Mouse (Mus musculus) skeletal muscle tissue, postnatal 0 days (tissue): ENCODE measurements around the gene G430095P16Rik. TPM values are rescaled to one million over a fixed set of nuclear protein-coding genes. Genes with fewer than 3 reads are reported as not detected.

Source experiments
- polyA plus RNA-seq: library from polyadenylated mRNA; unstranded; fragments of >200 nt; fragmentation: Nextera tagmentation; extraction: Ambion mirVana; gene quantifications from 2 replicates; pipeline ENCODE4 v1.2.1, GENCODE M21; 2015

G430095P16Rik gene
- polyA plus RNA-seq = 6.9 and 8.4 TPM in 2 replicates

GRCm38 (mm10) chr8:84722850-84723570, at the start of gene G430095P16Rik:
Gene G430095P16Rik, plus strand, starts transcription at chr8:84723007.

GRCm38 (mm10) chr8:84686191-84687002, 36.4 kb upstream of the G430095P16Rik start, which contains the start of gene Trmt1:
Gene Trmt1, plus strand, starts transcription at chr8:84686307.

GRCm38 (mm10) chr8:84687705-84688100, 35.1 kb upstream of the G430095P16Rik start, which contains the start of gene Nacc1:
Gene Nacc1, minus strand, starts transcription at chr8:84687862.

GRCm38 (mm10) chr8:84700941-84701911, 21.6 kb upstream of the G430095P16Rik start, which contains the start of gene Lyl1:
Gene Lyl1, plus strand, starts transcription at chr8:84701457.

Other genes with a start within 250 kb of the G430095P16Rik start
- gene Ier2, start 60.2 kb upstream of the G430095P16Rik start, polyA plus RNA-seq = 21.8 and 35.5 TPM in 2 replicates
- 33.7 and 35.7 TPM in 2 replicates for gene Trmt1, start 36.7 kb upstream of the G430095P16Rik start, polyA plus RNA-seq
- gene Nacc1, start 35.1 kb upstream of the G430095P16Rik start, polyA plus RNA-seq = 5.8 and 6.1 TPM in 2 replicates
- gene Lyl1, start 21.6 kb upstream of the G430095P16Rik start, polyA plus RNA-seq = 5.4 and 7.1 TPM in 2 replicates
- gene Nfix, start 77.3 kb downstream of the G430095P16Rik start, polyA plus RNA-seq = 43.9 and 49.1 TPM in 2 replicates
- gene Dand5, start 99.8 kb downstream of the G430095P16Rik start, polyA plus RNA-seq = 8.7 and 8.9 TPM in 2 replicates
- gene Gadd45gip1, start 108.5 kb downstream of the G430095P16Rik start, polyA plus RNA-seq = 66.7 and 71.6 TPM in 2 replicates
- gene Rad23a, start 117.7 kb downstream of the G430095P16Rik start, polyA plus RNA-seq = 156 and 158 TPM in 2 replicates
- gene Calr, start 123.9 kb downstream of the G430095P16Rik start, polyA plus RNA-seq = 182 and 260 TPM in 2 replicates
- 37.7 and 40.9 TPM in 2 replicates for gene Farsa, start 134.0 kb downstream of the G430095P16Rik start, polyA plus RNA-seq
- 11.9 and 16.7 TPM in 2 replicates for gene Syce2, start 149.1 kb downstream of the G430095P16Rik start, polyA plus RNA-seq
- gene Gcdh, start 170.9 kb downstream of the G430095P16Rik start, polyA plus RNA-seq = 25.0 and 25.2 TPM in 2 replicates
- 0.33 and 0.42 TPM in 2 replicates for gene Klf1, start 178.9 kb downstream of the G430095P16Rik start, polyA plus RNA-seq
- gene Dnase2a, start 185.6 kb downstream of the G430095P16Rik start, polyA plus RNA-seq = 6.7 and 7.6 TPM in 2 replicates
- gene Mast1, start 214.4 kb downstream of the G430095P16Rik start, polyA plus RNA-seq = not detected in 2 replicates
- gene Rtbdn, start 224.0 kb downstream of the G430095P16Rik start, polyA plus RNA-seq = not detected in 2 replicates
- gene Gm49661, start 246.4 kb downstream of the G430095P16Rik start, polyA plus RNA-seq = not detected in 2 replicates
- 348 and 353 TPM in 2 replicates for gene Prdx2, start 246.6 kb downstream of the G430095P16Rik start, polyA plus RNA-seq
- 41.5 and 48.0 TPM in 2 replicates for gene Rnaseh2a, start 246.8 kb downstream of the G430095P16Rik start, polyA plus RNA-seq